Mouse (Mus musculus): ENCODE data around the gene Scnn1a. TPM values are rescaled to one million over a fixed set of nuclear protein-coding genes. Genes with fewer than 3 reads are reported as not detected.

Scnn1a gene
- total and polyA plus RNA-seq, 2 experiments from 2014 or later, result 1.2 to 1.7 TPM

GRCm38 (mm10) chr6:125334356-125334755, 13.9 kb downstream of the Scnn1a start:
- WGBS, result 70% methylated on average over 2 of the region's 2 CpGs
- no peak for TF ChIP-seq CTCF (IDR thresholded peaks at IDR 0.05; ENCODE audit: low read depth)

GRCm38 (mm10) chr6:125338791-125339660, 18.6 kb downstream of the Scnn1a start:
- H3K9me3 ChIP-seq (ENCODE audit: low read length), result no peaks in the 10 kb centered on the region
- H3K27me3 ChIP-seq (ENCODE audit: insufficient read depth, low read length), result no peaks in the 10 kb centered on the region
- 69% methylated on average over 9 of the region's 9 CpGs for WGBS
- no peaks in the 10 kb centered on the region for H3K4me1 ChIP-seq (ENCODE audit: insufficient read depth, low read length)
- no peaks in the 10 kb centered on the region for H3K36me3 ChIP-seq (ENCODE audit: insufficient read depth, low read length)
- no peak for TF ChIP-seq CTCF (IDR thresholded peaks at IDR 0.05; ENCODE audit: low read depth)
- H3K9ac ChIP-seq (replicated peaks; ENCODE audit: low read length), result no peak overlapping the region
- ATAC-seq (no peak), DNase-seq (ENCODE audit: low spot score) (no peak)
- H3K4me2 ChIP-seq (ENCODE audit: low read depth, low read length), result no peak overlapping the region
- H3K27ac ChIP-seq, result no peak overlapping the region
- H3K4me3 ChIP-seq (ENCODE audit: low read length), result no peak overlapping the region

More at GRCm38 (mm10) chr6:125334356-125334755, 13.9 kb downstream of the Scnn1a start:
- Histone ChIP-seq H3K36me3 (ENCODE audit: insufficient read depth, low read length) (no peaks in the 10 kb centered on the region), H3K4me3 (ENCODE audit: low read length) (no peak overlapping the region), H3K9me3 (ENCODE audit: low read length) (no peaks in the 10 kb centered on the region), H3K4me2 (ENCODE audit: low read depth, low read length) (no peak overlapping the region), H3K9ac (replicated peaks; ENCODE audit: low read length) (no peak overlapping the region), H3K27me3 (ENCODE audit: insufficient read depth, low read length) (no peaks in the 10 kb centered on the region), H3K27ac (no peak overlapping the region), H3K4me1 (ENCODE audit: insufficient read depth, low read length) (no peaks in the 10 kb centered on the region; the same call in 1 of the 2 replicates)
- DNase-seq (ENCODE audit: low spot score) (no peak), ATAC-seq (no peak)

GRCm38 (mm10) chr6:125340244-125340643, 19.8 kb downstream of the Scnn1a start:
- Histone ChIP-seq H3K27me3 (ENCODE audit: insufficient read depth, low read length) (no peaks in the 10 kb centered on the region), H3K4me2 (ENCODE audit: low read depth, low read length) (no peak overlapping the region), H3K9me3 (ENCODE audit: low read length) (no peaks in the 10 kb centered on the region), H3K36me3 (ENCODE audit: insufficient read depth, low read length) (no peaks in the 10 kb centered on the region), H3K4me3 (ENCODE audit: low read length) (no peak overlapping the region), H3K4me1 (ENCODE audit: insufficient read depth, low read length) (no peaks in the 10 kb centered on the region), H3K27ac (no peak overlapping the region), H3K9ac (replicated peaks; ENCODE audit: low read length) (no peak overlapping the region)
- ATAC-seq (no peak), DNase-seq (ENCODE audit: low spot score) (no peak)
- WGBS, result 73% methylated on average over 5 of the region's 5 CpGs
- TF ChIP-seq CTCF (IDR thresholded peaks at IDR 0.05; ENCODE audit: low read depth), result no peak

- Histone ChIP-seq H3K27ac (no peak overlapping the region), H3K4me2 (ENCODE audit: low read depth, low read length) (no peak overlapping the region), H3K9me3 (ENCODE audit: low read length) (no peaks in the 10 kb centered on the region), H3K9ac (replicated peaks; ENCODE audit: low read length) (no peak overlapping the region), H3K36me3 (ENCODE audit: insufficient read depth, low read length) (no peaks in the 10 kb centered on the region), H3K4me3 (ENCODE audit: low read length) (no peak overlapping the region), H3K27me3 (ENCODE audit: insufficient read depth, low read length) (no peaks in the 10 kb centered on the region), H3K4me1 (ENCODE audit: insufficient read depth, low read length) (no peaks in the 10 kb centered on the region)
- DNase-seq (ENCODE audit: low spot score) (no peak), ATAC-seq (no peak)
- 45% methylated on average over 3 of the region's 3 CpGs for WGBS
- TF ChIP-seq CTCF (IDR thresholded peaks at IDR 0.05; ENCODE audit: low read depth), result no peak
These were observed 21.7 kb downstream of the Scnn1a start for GRCm38 (mm10) chr6:125342198-125342597.

- ATAC-seq (no peak), DNase-seq (ENCODE audit: low spot score) (peak; percentile 37)
- WGBS, result 35% methylated on average over 8 of the region's 8 CpGs
- H3K4me3 ChIP-seq (ENCODE audit: low read length), result no peak overlapping the region
- no peaks in the 10 kb centered on the region for H3K4me1 ChIP-seq (ENCODE audit: insufficient read depth, low read length)
- H3K9me3 ChIP-seq (ENCODE audit: low read length), result no peaks in the 10 kb centered on the region
- no peaks in the 10 kb centered on the region for H3K27me3 ChIP-seq (ENCODE audit: insufficient read depth, low read length)
- H3K36me3 ChIP-seq (ENCODE audit: insufficient read depth, low read length), result no peaks in the 10 kb centered on the region
- H3K4me2 ChIP-seq (ENCODE audit: low read depth, low read length), result no peak overlapping the region
- no peak overlapping the region for H3K27ac ChIP-seq
- TF ChIP-seq CTCF (IDR thresholded peaks at IDR 0.05; ENCODE audit: low read depth), result no peak
- H3K9ac ChIP-seq (replicated peaks; ENCODE audit: low read length), result no peak overlapping the region
These were observed 23.6 kb downstream of the Scnn1a start for GRCm38 (mm10) chr6:125344084-125344483.

- Histone ChIP-seq H3K27me3 (ENCODE audit: insufficient read depth, low read length) (no peaks in the 10 kb centered on the region), H3K4me1 (ENCODE audit: insufficient read depth, low read length) (no peaks in the 10 kb centered on the region), H3K27ac (no peak overlapping the region), H3K4me2 (ENCODE audit: low read depth, low read length) (no peak overlapping the region), H3K4me3 (ENCODE audit: low read length) (no peak overlapping the region), H3K36me3 (ENCODE audit: insufficient read depth, low read length) (no peaks in the 10 kb centered on the region), H3K9me3 (ENCODE audit: low read length) (no peaks in the 10 kb centered on the region), H3K9ac (replicated peaks; ENCODE audit: low read length) (no peak overlapping the region)
- WGBS, result 76% methylated on average over 4 of the region's 4 CpGs
- no peak for TF ChIP-seq CTCF (IDR thresholded peaks at IDR 0.05; ENCODE audit: low read depth)
- DNase-seq (ENCODE audit: low spot score) (no peak), ATAC-seq (no peak)
These were observed 24.4 kb downstream of the Scnn1a start for GRCm38 (mm10) chr6:125344866-125345265.

- H3K9ac ChIP-seq (replicated peaks; ENCODE audit: low read length), result no peak overlapping the region
- no peaks in the 10 kb centered on the region for H3K9me3 ChIP-seq (ENCODE audit: low read length)
- H3K4me1 ChIP-seq (ENCODE audit: insufficient read depth, low read length), result no peaks in the 10 kb centered on the region
- ATAC-seq, result no peak
- H3K27me3 ChIP-seq (ENCODE audit: insufficient read depth, low read length), result no peaks in the 10 kb centered on the region
- H3K27ac ChIP-seq, result no peak overlapping the region
- H3K4me2 ChIP-seq (ENCODE audit: low read depth, low read length), result no peak overlapping the region
- TF ChIP-seq CTCF (IDR thresholded peaks at IDR 0.05; ENCODE audit: low read depth), result no peak
- H3K4me3 ChIP-seq (ENCODE audit: low read length), result no peak overlapping the region
- WGBS, result 79% methylated on average over 1 of the region's 1 CpGs
- no peaks in the 10 kb centered on the region for H3K36me3 ChIP-seq (ENCODE audit: insufficient read depth, low read length)
- DNase-seq (ENCODE audit: low spot score), result no peak
These were observed 25.2 kb downstream of the Scnn1a start for GRCm38 (mm10) chr6:125345625-125346024.
